Mouse (Mus musculus) heart, postnatal 4 days (tissue): ENCODE measurements around the gene Ksr1. TPM values are rescaled to one million over a fixed set of nuclear protein-coding genes. Genes with fewer than 3 reads are reported as not detected.
A peak's percentile ranks its signal among the peaks of the same experiment; 100 is the strongest.

Experiments
- DNase-seq: peaks from one replicate; pipeline ENCODE4 v3.0.0; 2021
- total RNA-seq, 2 experiments: library from RNA; stranded (reverse); gene quantifications; 2 replicates each; pipeline ENCODE4 v1.2.3; 2021

Ksr1 gene
- total RNA-seq, 2 experiments from 2014 or later = 14.6 to 15.8 TPM

- no peak for DNase-seq
These were observed 52.8 kb downstream of the Ksr1 start for GRCm38 (mm10) chr11:79093386-79093906.

GRCm38 (mm10) chr11:79092802-79093201, 53.4 kb downstream of the Ksr1 start:
- no peak for DNase-seq

GRCm38 (mm10) chr11:79092245-79092644, 54.0 kb downstream of the Ksr1 start:
- DNase-seq = no peak

GRCm38 (mm10) chr11:79089756-79090155, 56.5 kb downstream of the Ksr1 start:
- DNase-seq = no peak

GRCm38 (mm10) chr11:79089027-79089426, 57.2 kb downstream of the Ksr1 start:
- DNase-seq = no peak

- DNase-seq = no peak
These were observed 57.9 kb downstream of the Ksr1 start for GRCm38 (mm10) chr11:79088325-79088724.

DNA sequence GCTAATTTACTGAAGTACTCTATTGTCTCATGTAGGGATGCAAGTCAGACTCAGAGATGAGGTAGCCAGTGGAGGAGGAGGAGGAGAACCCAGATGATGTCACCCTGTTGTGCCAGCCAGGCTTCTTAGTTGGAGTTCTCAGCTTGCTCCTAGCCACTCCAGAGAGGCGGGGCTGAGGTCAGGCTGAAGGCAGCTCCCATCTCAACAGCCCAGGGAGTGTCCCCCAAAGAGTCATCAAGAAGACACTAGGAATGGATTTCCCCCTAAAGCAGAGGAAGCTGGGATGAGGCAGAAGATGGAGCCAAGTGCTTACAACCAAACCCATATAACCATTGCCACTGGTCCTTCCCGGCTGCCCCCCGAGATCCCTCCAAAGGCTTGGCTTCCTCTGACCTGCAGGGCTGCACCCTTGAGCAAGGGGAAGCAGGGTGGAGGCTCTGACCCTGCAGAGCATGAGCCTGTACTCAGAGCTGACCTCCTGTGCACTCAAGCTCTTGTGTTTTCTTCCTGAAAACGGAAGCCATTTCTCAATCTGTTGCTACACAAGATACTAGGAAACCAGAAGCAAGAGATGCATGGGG, 58.4 kb downstream of the Ksr1 start:
- no peak for DNase-seq

- no peak for DNase-seq
These were observed 59.4 kb downstream of the Ksr1 start for GRCm38 (mm10) chr11:79086787-79087186.

DNA sequence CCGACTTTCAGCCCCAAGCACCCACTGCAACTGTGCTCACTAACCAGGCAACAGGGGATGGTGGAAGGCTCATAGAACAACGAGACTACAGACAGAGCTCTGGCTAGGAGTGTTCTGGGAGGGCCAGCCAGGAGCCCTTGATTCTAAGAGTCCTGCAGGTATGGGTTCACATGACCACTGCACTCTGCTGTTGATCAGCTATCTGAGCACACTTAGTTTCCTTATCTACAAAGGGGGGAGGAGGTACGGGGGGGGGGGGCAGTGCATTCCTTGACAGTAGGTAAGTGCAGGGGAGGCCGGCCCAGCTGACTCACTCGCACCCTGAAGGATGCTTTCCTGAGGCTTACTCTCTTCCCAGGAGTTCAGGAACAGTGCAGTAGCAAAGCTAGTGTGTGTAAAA, 61.1 kb downstream of the Ksr1 start:
- no peak for DNase-seq

- DNase-seq = peak; percentile 61
These were observed 63.2 kb downstream of the Ksr1 start for GRCm38 (mm10) chr11:79083018-79083441.

- no peak for DNase-seq
These were observed 65.0 kb downstream of the Ksr1 start for GRCm38 (mm10) chr11:79080965-79081891.

DNA sequence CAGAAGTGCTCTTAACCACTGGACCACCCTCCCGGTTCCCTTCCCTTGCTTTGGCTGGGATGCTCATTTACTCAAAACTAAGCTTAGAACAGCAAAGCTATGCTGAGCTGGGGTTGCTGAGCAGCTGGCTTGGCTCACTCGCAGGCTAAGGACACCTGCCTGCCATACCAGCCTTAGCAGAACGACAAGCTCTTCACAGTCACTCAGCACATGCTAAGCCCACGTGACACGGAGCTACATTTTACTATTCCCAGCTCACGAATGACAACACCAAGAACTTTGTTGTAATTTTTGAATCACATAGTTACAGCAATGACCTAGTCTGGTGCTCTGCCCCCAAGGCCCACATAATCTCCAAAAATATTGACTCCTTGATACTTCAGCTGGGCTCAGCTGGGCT, 66.1 kb downstream of the Ksr1 start:
- no peak for DNase-seq

- no peak for DNase-seq
These were observed 69.7 kb downstream of the Ksr1 start for GRCm38 (mm10) chr11:79076484-79076883.

DNA sequence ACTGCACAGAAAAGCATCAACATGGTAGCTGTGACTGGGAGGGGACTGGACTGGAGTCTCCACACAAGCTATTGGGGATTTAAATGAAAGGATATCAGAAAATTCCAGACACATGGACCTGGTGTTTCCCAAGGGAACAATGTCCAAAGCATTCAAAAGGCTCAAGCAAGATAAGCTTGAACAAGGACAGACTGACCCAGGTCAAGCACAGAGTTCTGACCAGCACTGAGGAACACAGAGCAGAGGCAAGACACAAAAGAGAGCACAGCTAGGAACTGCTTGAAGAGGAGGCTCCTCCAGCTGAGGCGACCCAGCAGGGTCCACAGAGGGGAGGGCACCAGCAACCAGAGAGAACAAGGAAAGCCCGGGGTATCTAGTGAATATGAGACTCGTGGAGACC, 71.2 kb downstream of the Ksr1 start:
- DNase-seq = no peak

DNA sequence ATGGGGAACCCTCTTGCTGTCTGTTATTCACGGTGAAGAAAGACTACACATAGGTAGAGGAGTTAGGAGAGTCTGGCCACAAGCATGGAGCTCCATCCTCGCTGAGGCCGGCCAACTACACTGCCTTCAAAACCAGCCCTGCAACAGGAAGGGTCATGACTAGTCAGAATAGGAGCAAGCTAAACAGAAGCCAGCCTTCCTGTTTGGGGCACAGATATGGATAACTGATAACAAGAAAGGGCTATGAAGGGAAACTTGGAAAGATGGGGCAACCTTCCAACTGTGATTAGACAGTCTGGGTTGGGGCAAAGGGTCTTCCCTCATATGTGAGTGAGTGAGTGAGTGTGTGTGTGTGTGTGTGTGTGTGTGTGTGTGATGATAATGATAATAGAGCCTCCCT, 71.6 kb downstream of the Ksr1 start:
- no peak for DNase-seq

DNA sequence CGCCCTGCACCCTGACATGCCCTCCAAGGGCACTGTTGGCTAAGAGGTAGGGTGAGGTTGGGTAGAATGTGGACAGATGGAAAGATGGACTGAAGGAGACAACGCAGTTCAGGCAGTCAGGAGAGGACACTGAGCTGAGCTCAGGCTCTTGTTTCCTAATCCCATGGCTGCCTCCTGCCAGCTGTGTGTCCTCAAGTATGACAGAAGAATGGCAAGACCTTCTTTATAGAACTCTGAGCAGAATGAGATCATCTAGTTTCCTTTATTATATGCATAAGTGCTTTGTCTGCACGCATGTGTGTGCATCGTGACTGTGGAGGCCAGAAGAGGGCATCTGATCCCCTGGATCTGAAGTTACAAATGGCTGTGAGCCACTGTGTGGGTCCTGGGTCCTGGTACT, 72.6 kb downstream of the Ksr1 start:
- peak; percentile 60 for DNase-seq

DNA sequence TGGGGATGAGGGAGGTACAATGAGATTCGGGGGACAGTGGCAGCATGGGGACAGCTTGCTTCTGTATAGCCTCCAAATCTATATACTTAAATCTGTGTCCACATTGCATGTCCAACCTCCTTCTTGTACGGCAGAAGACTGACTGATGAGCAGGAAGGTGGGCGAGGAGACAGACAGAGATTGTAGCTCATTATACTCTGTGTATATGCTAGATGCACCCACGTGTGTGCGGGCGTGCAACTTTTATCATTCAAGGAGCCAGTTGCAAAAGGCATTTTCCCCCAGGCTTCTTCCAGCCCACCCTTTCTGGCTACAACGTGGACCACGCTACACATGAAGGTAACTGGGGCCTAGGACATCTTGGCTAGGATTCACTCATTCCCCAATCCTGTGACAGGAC, 74.1 kb downstream of the Ksr1 start:
- no peak for DNase-seq

- no peak for DNase-seq
These were observed 74.9 kb downstream of the Ksr1 start for GRCm38 (mm10) chr11:79071082-79071972.

DNA sequence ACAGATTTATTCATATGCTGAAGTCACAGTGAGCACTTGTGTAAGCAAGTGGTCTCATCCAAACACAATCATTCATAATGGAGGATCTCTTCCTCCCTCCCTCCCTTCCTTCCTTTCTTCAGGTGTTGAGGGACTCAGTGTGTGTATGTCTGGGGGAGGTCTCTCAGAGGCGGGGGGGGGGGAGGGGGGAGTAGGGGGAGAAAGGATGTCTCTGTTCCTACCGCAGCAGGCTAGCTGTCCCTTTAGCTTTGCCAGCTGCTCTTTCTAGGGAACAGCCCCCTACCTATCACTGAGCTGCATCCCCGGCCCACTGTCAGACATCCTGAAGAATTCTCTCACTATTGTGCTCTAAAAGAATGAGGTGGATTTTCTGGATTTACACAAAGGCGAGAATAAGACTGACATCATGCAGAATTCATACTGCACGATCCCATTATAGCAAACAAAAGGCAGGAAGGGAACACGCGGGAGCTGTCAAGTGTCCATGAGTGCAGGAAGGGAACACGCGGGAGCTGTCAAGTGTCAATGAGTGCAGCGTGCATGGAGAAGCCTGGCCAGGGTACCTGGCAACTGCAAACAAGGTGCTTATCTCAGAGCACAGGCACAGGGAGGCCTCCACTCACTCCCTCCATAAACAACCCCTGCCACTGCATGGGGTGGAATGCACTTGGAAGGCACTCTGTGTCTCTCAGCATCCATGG, 76.6 kb downstream of the Ksr1 start:
- DNase-seq = no peak

- no peak for DNase-seq
These were observed 79.0 kb downstream of the Ksr1 start for GRCm38 (mm10) chr11:79067172-79067571.

GRCm38 (mm10) chr11:79066191-79066530, 80.0 kb downstream of the Ksr1 start:
- no peak for DNase-seq
